In genomic region chr8:115942731-115943509, GRCm38 (mm10) we compare ENCODE assay signal across 9 mouse cellular contexts.
A peak's percentile ranks its signal among the peaks of the same experiment; 100 is the strongest.
DNase-seq lines count a peak whose midpoint lies in the region; ATAC-seq lines count a peak whose summit lies in the region.
"Had no signal": no experiment of that assay in that cellular context is flagged by ENCODE, and none has a peak within 500 bp of the region (broad histone marks: within the 10 kb centered on the region; RNA-seq: fewer than 3 reads in every experiment).

No protein-coding gene starts in this region.

- peak overlapping the region; percentile 54; the same call in 1 of the 2 replicates for H3K27ac ChIP-seq in intestine, embryonic 15.5 days
- H3K27ac ChIP-seq in limb, embryonic 11.5 days (replicated peaks; ENCODE audit: low read depth, low read length), result no peak overlapping the region
- no peak overlapping the region for H3K27ac ChIP-seq in neural tube, embryonic 13.5 days (replicated peaks)
- H3K27ac ChIP-seq: heart, embryonic 15.5 days had no signal

- no peak overlapping the region for H3K4me3 ChIP-seq in intestine, embryonic 15.5 days (replicated peaks)
- H3K4me3 ChIP-seq in limb, embryonic 11.5 days (ENCODE audit: low read depth, low read length), result no peak overlapping the region
- H3K4me3 ChIP-seq in neural tube, embryonic 13.5 days, result no peak overlapping the region
- H3K4me3 ChIP-seq: heart, embryonic 15.5 days had no signal

- H3K9ac ChIP-seq in intestine, embryonic 15.5 days, result no peak overlapping the region
- no peak overlapping the region for H3K9ac ChIP-seq in limb, embryonic 11.5 days (ENCODE audit: low read length)
- H3K9ac ChIP-seq in neural tube, embryonic 13.5 days, result no peak overlapping the region
- H3K9ac ChIP-seq: heart, embryonic 15.5 days had no signal

- H3K4me1 ChIP-seq in intestine, embryonic 15.5 days (replicated peaks), result peaks cover 6% of the 10 kb centered on the region; the same call in 1 of the 2 replicates
- H3K4me1 ChIP-seq in limb, embryonic 11.5 days (ENCODE audit: control insufficient read depth, insufficient read depth, low read length), result no peaks in the 10 kb centered on the region
- H3K4me1 ChIP-seq in neural tube, embryonic 13.5 days (replicated peaks), result peaks cover 9% of the 10 kb centered on the region
- H3K4me1 ChIP-seq: heart, embryonic 15.5 days had no signal

- intact Hi-C loops in gastrocnemius, postnatal 14 days (cut with DNase I; ENCODE audit: low total_unique reads), result no loop called here

- no peaks in the 10 kb centered on the region for H3K36me3 ChIP-seq in intestine, embryonic 15.5 days
- no peaks in the 10 kb centered on the region for H3K36me3 ChIP-seq in limb, embryonic 11.5 days (ENCODE audit: control insufficient read depth, insufficient read depth, low read length)
- H3K36me3 ChIP-seq in neural tube, embryonic 13.5 days, result no peaks in the 10 kb centered on the region
- H3K36me3 ChIP-seq: heart, embryonic 15.5 days had no signal

- peak; percentile 5 for DNase-seq in layer of hippocampus, adult 11-12 months (ENCODE audit: low spot score)
- DNase-seq in layer of hippocampus, adult 9-10 months (ENCODE audit: low spot score), result no peak
- DNase-seq in gastrocnemius, postnatal 14 days, result peak; percentile 52
- DNase-seq in limb, embryonic 11.5 days (ENCODE audit: low spot score), result peak; percentile 45
- no peak for DNase-seq in yolk sac, embryonic 10.5 days (ENCODE audit: low spot score)
- DNase-seq in adrenal gland, postnatal 36 days, result no peak

- peak overlapping the region; percentile 24; the same call in 1 of the 2 replicates for H3K4me2 ChIP-seq in intestine, embryonic 15.5 days (replicated peaks)
- no peak overlapping the region for H3K4me2 ChIP-seq in limb, embryonic 11.5 days (ENCODE audit: low read depth, severe bottlenecking)
- peak overlapping the region; percentile 28 for H3K4me2 ChIP-seq in neural tube, embryonic 13.5 days
- H3K4me2 ChIP-seq: heart, embryonic 15.5 days had no signal

- H3K9me3 ChIP-seq in intestine, embryonic 15.5 days, result no peaks in the 10 kb centered on the region
- H3K9me3 ChIP-seq in limb, embryonic 11.5 days (ENCODE audit: control insufficient read depth, low read length), result no peaks in the 10 kb centered on the region
- H3K9me3 ChIP-seq in neural tube, embryonic 13.5 days, result no peaks in the 10 kb centered on the region
- H3K9me3 ChIP-seq: heart, embryonic 15.5 days had no signal

- ATAC-seq in intestine, embryonic 15.5 days, result peak; percentile 69; the same call in 1 of the 2 replicates
- no peak for ATAC-seq in limb, embryonic 11.5 days (ENCODE audit: insufficient number of reproducible peaks, low FRiP score, low TSS enrichment, low read depth)
- peak; percentile 53; the same call in 1 of the 2 replicates for ATAC-seq in neural tube, embryonic 13.5 days (ENCODE audit: low read depth)

- 36% methylated on average over 16 of the region's 16 CpGs for WGBS in intestine, embryonic 15.5 days
- WGBS in limb, embryonic 11.5 days, result 41% methylated on average over 16 of the region's 16 CpGs
- WGBS in neural tube, embryonic 13.5 days, result 36% methylated on average over 16 of the region's 16 CpGs

- H3K27me3 ChIP-seq in intestine, embryonic 15.5 days (replicated peaks), result no peaks in the 10 kb centered on the region
- H3K27me3 ChIP-seq in limb, embryonic 11.5 days (ENCODE audit: control insufficient read depth, insufficient read depth, low read length), result no peaks in the 10 kb centered on the region
- H3K27me3 ChIP-seq in neural tube, embryonic 13.5 days, result peaks cover 3% of the 10 kb centered on the region; the same call in 1 of the 2 replicates
- H3K27me3 ChIP-seq: heart, embryonic 15.5 days had no signal

Comparison
In these comparisons a context has a peak if more than half of its experiments do, and no peak if none do; other contexts are left out.
1. DNase-seq: peak in layer of hippocampus, adult 11-12 months (single experiment), gastrocnemius, postnatal 14 days (single experiment) and limb, embryonic 11.5 days (single experiment); none in layer of hippocampus, adult 9-10 months (single experiment), yolk sac, embryonic 10.5 days (single experiment) and adrenal gland, postnatal 36 days (0 of 2).